Mouse (Mus musculus): ENCODE data around the gene Iqcb1. TPM values are rescaled to one million over a fixed set of nuclear protein-coding genes. Genes with fewer than 3 reads are reported as not detected.
A peak's percentile ranks its signal among the peaks of the same experiment; 100 is the strongest.

The Iqcb1 gene
- 38.7 and 45.6 TPM in 2 replicates for polyA plus RNA-seq (2014; fragmentation: Nextera tagmentation; extraction: Ambion mirVana)

GRCm38 (mm10) chr16:36828054-36828786 lies at the start of gene Iqcb1:
Gene Iqcb1 (plus strand): TSS chr16:36828385.
- Histone ChIP-seq H3K36me3 (ENCODE audit: control insufficient read depth, insufficient read depth, low read length) (peaks cover 3% of the 10 kb centered on the region; the same call in 1 of the 2 replicates), H3K4me2 (replicated peaks; ENCODE audit: low read depth, low read length) (peak within 1 kb of the TSS; percentile 72), H3K9me3 (ENCODE audit: control insufficient read depth, low read depth, low read length) (no peaks in the 10 kb centered on the region), H3K27ac (ENCODE audit: low read length) (peak within 1 kb of the TSS; percentile 52; the same call in 1 of the 2 replicates), H3K4me3 (ENCODE audit: low read depth, low read length) (peak within 1 kb of the TSS; percentile 84), H3K4me1 (ENCODE audit: control insufficient read depth, insufficient read depth, low read length) (no peaks in the 10 kb centered on the region), H3K9ac (replicated peaks; ENCODE audit: low read depth, low read length) (peak within 1 kb of the TSS; percentile 82), H3K27me3 (ENCODE audit: control insufficient read depth, insufficient read depth, low read length) (no peaks in the 10 kb centered on the region)
- WGBS, result under 1% methylated on average over 62 of the region's 64 CpGs
- peak; percentile 98 for ATAC-seq (ENCODE audit: insufficient number of reproducible peaks, insufficient read depth, low FRiP score, low read depth)

- ATAC-seq (ENCODE audit: insufficient number of reproducible peaks, insufficient read depth, low FRiP score, low read depth), result no peak
- H3K4me2 ChIP-seq (replicated peaks; ENCODE audit: low read depth, low read length), result no peak overlapping the region; the same call in 1 of the 2 replicates
- H3K9me3 ChIP-seq (ENCODE audit: control insufficient read depth, low read depth, low read length), result no peaks in the 10 kb centered on the region
- H3K4me3 ChIP-seq (ENCODE audit: low read depth, low read length), result no peak overlapping the region; the same call in 1 of the 2 replicates
- H3K27me3 ChIP-seq (ENCODE audit: control insufficient read depth, insufficient read depth, low read length), result no peaks in the 10 kb centered on the region
- no peak overlapping the region for H3K27ac ChIP-seq (ENCODE audit: low read length)
- no peaks in the 10 kb centered on the region for H3K4me1 ChIP-seq (ENCODE audit: control insufficient read depth, insufficient read depth, low read length)
- no peak overlapping the region for H3K9ac ChIP-seq (replicated peaks; ENCODE audit: low read depth, low read length)
- H3K36me3 ChIP-seq (ENCODE audit: control insufficient read depth, insufficient read depth, low read length), result no peaks in the 10 kb centered on the region
- 90% methylated on average over 2 of the region's 2 CpGs for WGBS
These were observed 44.0 kb upstream of the Iqcb1 start for GRCm38 (mm10) chr16:36784146-36784545.

- Histone ChIP-seq H3K36me3 (ENCODE audit: control insufficient read depth, insufficient read depth, low read length) (no peaks in the 10 kb centered on the region), H3K9me3 (ENCODE audit: control insufficient read depth, low read depth, low read length) (no peaks in the 10 kb centered on the region), H3K4me2 (replicated peaks; ENCODE audit: low read depth, low read length) (no peak within 1 kb of the TSS; the same call in 1 of the 2 replicates), H3K4me1 (ENCODE audit: control insufficient read depth, insufficient read depth, low read length) (no peaks in the 10 kb centered on the region), H3K9ac (replicated peaks; ENCODE audit: low read depth, low read length) (no peak within 1 kb of the TSS), H3K4me3 (ENCODE audit: low read depth, low read length) (no peak within 1 kb of the TSS; the same call in 1 of the 2 replicates), H3K27me3 (ENCODE audit: control insufficient read depth, insufficient read depth, low read length) (no peaks in the 10 kb centered on the region), H3K27ac (ENCODE audit: low read length) (no peak within 1 kb of the TSS)
- whole genome bisulfite sequencing, result 60% methylated on average over 10 of the region's 10 CpGs
- no peak for ATAC-seq (ENCODE audit: insufficient number of reproducible peaks, insufficient read depth, low FRiP score, low read depth)
These were observed 43.4 kb upstream of the Iqcb1 start, which contains the start of gene Slc15a2 for GRCm38 (mm10) chr16:36784594-36785313. Gene Slc15a2 (minus strand): TSS chr16:36784962.

GRCm38 (mm10) chr16:36786466-36786865 lies 41.7 kb upstream of the Iqcb1 start:
- no peaks in the 10 kb centered on the region for H3K4me1 ChIP-seq (ENCODE audit: control insufficient read depth, insufficient read depth, low read length)
- H3K9ac ChIP-seq (replicated peaks; ENCODE audit: low read depth, low read length), result no peak overlapping the region
- H3K36me3 ChIP-seq (ENCODE audit: control insufficient read depth, insufficient read depth, low read length), result no peaks in the 10 kb centered on the region
- WGBS, result 79% methylated on average over 7 of the region's 7 CpGs
- H3K9me3 ChIP-seq (ENCODE audit: control insufficient read depth, low read depth, low read length), result no peaks in the 10 kb centered on the region
- no peaks in the 10 kb centered on the region for H3K27me3 ChIP-seq (ENCODE audit: control insufficient read depth, insufficient read depth, low read length)
- H3K4me2 ChIP-seq (replicated peaks; ENCODE audit: low read depth, low read length), result no peak overlapping the region
- no peak overlapping the region for H3K27ac ChIP-seq (ENCODE audit: low read length)
- no peak for ATAC-seq (ENCODE audit: insufficient number of reproducible peaks, insufficient read depth, low FRiP score, low read depth)
- H3K4me3 ChIP-seq (ENCODE audit: low read depth, low read length), result no peak overlapping the region

- no peak overlapping the region for H3K27ac ChIP-seq (ENCODE audit: low read length)
- no peaks in the 10 kb centered on the region for H3K4me1 ChIP-seq (ENCODE audit: control insufficient read depth, insufficient read depth, low read length)
- no peak overlapping the region for H3K4me3 ChIP-seq (ENCODE audit: low read depth, low read length)
- ATAC-seq (ENCODE audit: insufficient number of reproducible peaks, insufficient read depth, low FRiP score, low read depth), result no peak
- H3K4me2 ChIP-seq (replicated peaks; ENCODE audit: low read depth, low read length), result no peak overlapping the region
- no peaks in the 10 kb centered on the region for H3K9me3 ChIP-seq (ENCODE audit: control insufficient read depth, low read depth, low read length)
- H3K27me3 ChIP-seq (ENCODE audit: control insufficient read depth, insufficient read depth, low read length), result no peaks in the 10 kb centered on the region
- no peaks in the 10 kb centered on the region for H3K36me3 ChIP-seq (ENCODE audit: control insufficient read depth, insufficient read depth, low read length)
- 84% methylated on average over 4 of the region's 4 CpGs for WGBS
- H3K9ac ChIP-seq (replicated peaks; ENCODE audit: low read depth, low read length), result no peak overlapping the region
These were observed 38.0 kb upstream of the Iqcb1 start for GRCm38 (mm10) chr16:36790166-36790565.

- Histone ChIP-seq H3K27me3 (ENCODE audit: control insufficient read depth, insufficient read depth, low read length) (no peaks in the 10 kb centered on the region), H3K4me2 (replicated peaks; ENCODE audit: low read depth, low read length) (no peak overlapping the region), H3K27ac (ENCODE audit: low read length) (no peak overlapping the region), H3K4me1 (ENCODE audit: control insufficient read depth, insufficient read depth, low read length) (no peaks in the 10 kb centered on the region), H3K36me3 (ENCODE audit: control insufficient read depth, insufficient read depth, low read length) (no peaks in the 10 kb centered on the region), H3K9ac (replicated peaks; ENCODE audit: low read depth, low read length) (no peak overlapping the region), H3K9me3 (ENCODE audit: control insufficient read depth, low read depth, low read length) (no peaks in the 10 kb centered on the region), H3K4me3 (ENCODE audit: low read depth, low read length) (no peak overlapping the region)
- ATAC-seq (ENCODE audit: insufficient number of reproducible peaks, insufficient read depth, low FRiP score, low read depth), result no peak
- 69% methylated on average over 2 of the region's 2 CpGs for WGBS
These were observed 33.2 kb upstream of the Iqcb1 start for GRCm38 (mm10) chr16:36794976-36795375.

GRCm38 (mm10) chr16:36798334-36798733 lies 29.9 kb upstream of the Iqcb1 start:
- H3K4me1 ChIP-seq (ENCODE audit: control insufficient read depth, insufficient read depth, low read length), result no peaks in the 10 kb centered on the region
- no peaks in the 10 kb centered on the region for H3K36me3 ChIP-seq (ENCODE audit: control insufficient read depth, insufficient read depth, low read length)
- no peak overlapping the region for H3K4me3 ChIP-seq (ENCODE audit: low read depth, low read length)
- H3K27ac ChIP-seq (ENCODE audit: low read length), result no peak overlapping the region
- H3K9ac ChIP-seq (replicated peaks; ENCODE audit: low read depth, low read length), result no peak overlapping the region
- no peak overlapping the region for H3K4me2 ChIP-seq (replicated peaks; ENCODE audit: low read depth, low read length)
- WGBS, result 73% methylated on average over 2 of the region's 2 CpGs
- no peaks in the 10 kb centered on the region for H3K27me3 ChIP-seq (ENCODE audit: control insufficient read depth, insufficient read depth, low read length)
- ATAC-seq (ENCODE audit: insufficient number of reproducible peaks, insufficient read depth, low FRiP score, low read depth), result no peak
- no peaks in the 10 kb centered on the region for H3K9me3 ChIP-seq (ENCODE audit: control insufficient read depth, low read depth, low read length)

- H3K36me3 ChIP-seq (ENCODE audit: control insufficient read depth, insufficient read depth, low read length), result no peaks in the 10 kb centered on the region
- no peaks in the 10 kb centered on the region for H3K9me3 ChIP-seq (ENCODE audit: control insufficient read depth, low read depth, low read length)
- H3K4me2 ChIP-seq (replicated peaks; ENCODE audit: low read depth, low read length), result no peak overlapping the region
- H3K9ac ChIP-seq (replicated peaks; ENCODE audit: low read depth, low read length), result no peak overlapping the region
- no peak for ATAC-seq (ENCODE audit: insufficient number of reproducible peaks, insufficient read depth, low FRiP score, low read depth)
- H3K27me3 ChIP-seq (ENCODE audit: control insufficient read depth, insufficient read depth, low read length), result no peaks in the 10 kb centered on the region
- no peak overlapping the region for H3K27ac ChIP-seq (ENCODE audit: low read length)
- H3K4me3 ChIP-seq (ENCODE audit: low read depth, low read length), result no peak overlapping the region
- WGBS, result 83% methylated on average over 3 of the region's 3 CpGs
- no peaks in the 10 kb centered on the region for H3K4me1 ChIP-seq (ENCODE audit: control insufficient read depth, insufficient read depth, low read length)
These were observed 25.8 kb upstream of the Iqcb1 start for GRCm38 (mm10) chr16:36802361-36802760.
